Mouse (Mus musculus): Measurements from ENCODE around the gene Gm11127. TPM values are rescaled to one million over a fixed set of nuclear protein-coding genes. Genes with fewer than 3 reads are reported as not detected.
"Not testable (repeated sequence)": the region's sequence is repeated elsewhere in the genome, so short reads cannot be mapped to it uniquely, and the experiment has no call there.

The Gm11127 gene
- not detected in 2 replicates for polyA plus RNA-seq (2014; fragmentation: Nextera tagmentation; extraction: Ambion mirVana)

DNA sequence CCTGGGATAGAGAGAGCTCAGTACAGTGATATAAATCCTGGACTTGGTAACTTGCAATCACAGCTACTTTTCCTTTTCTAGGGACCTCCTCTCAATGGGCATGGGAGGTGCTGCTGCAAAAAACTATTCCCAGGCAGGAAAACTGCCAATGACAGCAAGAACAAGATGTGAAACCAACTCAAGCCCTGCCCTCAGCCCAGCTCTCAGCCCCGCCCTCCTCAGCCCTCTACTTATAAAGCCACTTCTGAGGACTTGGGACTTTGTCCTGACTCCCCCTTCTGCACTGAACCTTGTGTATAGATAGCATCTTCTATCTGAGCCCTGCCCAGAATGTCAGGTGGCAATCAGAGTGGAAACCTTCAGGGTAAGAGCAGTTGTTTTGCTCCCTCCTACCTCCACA is at the start of gene Gm11127:
Gene Gm11127, minus strand, starts transcription at position 10 of the 400 bp plus-strand sequence.
- H3K27ac ChIP-seq (ENCODE audit: low read depth, low read length); ATAC-seq (ENCODE audit: low FRiP score); H3K27me3 ChIP-seq (ENCODE audit: control insufficient read depth, insufficient read depth, low read length); H3K9ac ChIP-seq (ENCODE audit: low read depth, low read length); H3K36me3 ChIP-seq (ENCODE audit: control insufficient read depth, insufficient read depth, low read length); H3K4me1 ChIP-seq (replicated peaks; ENCODE audit: control insufficient read depth, insufficient read depth, low read length); DNase-seq (ENCODE audit: low spot score); H3K9me3 ChIP-seq (ENCODE audit: control insufficient read depth, low read length); H3K4me3 ChIP-seq (ENCODE audit: low read depth, low read length); H3K4me2 ChIP-seq (replicated peaks; ENCODE audit: low read depth, low read length): not testable (repeated sequence)
- 88% methylated on average over 1 of the region's 1 CpGs for WGBS

DNA sequence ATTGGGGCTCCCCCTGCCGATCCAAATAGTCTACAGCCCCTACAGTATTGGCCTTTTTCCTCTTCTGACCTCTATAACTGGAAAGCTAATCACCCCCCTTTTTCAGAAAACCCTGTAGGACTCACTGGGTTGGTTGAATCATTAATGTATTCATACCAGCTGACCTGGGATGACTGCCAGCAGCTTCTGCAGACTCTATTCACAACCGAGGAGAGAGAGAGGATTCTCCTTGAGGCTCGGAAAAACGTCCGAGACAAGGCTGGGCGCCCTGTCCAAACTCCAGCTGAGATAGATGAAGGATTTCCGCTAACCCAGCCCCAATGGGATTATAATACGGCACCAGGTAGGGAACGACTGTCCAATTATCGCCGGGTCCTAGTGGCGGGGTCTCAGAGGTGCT is 43.9 kb upstream of the Gm11127 start:
- not testable (repeated sequence) for H3K4me3 ChIP-seq (ENCODE audit: low read depth, low read length); H3K4me2 ChIP-seq (replicated peaks; ENCODE audit: low read depth, low read length); H3K36me3 ChIP-seq (ENCODE audit: control insufficient read depth, insufficient read depth, low read length); DNase-seq (ENCODE audit: low spot score); ATAC-seq (ENCODE audit: low FRiP score); H3K9me3 ChIP-seq (ENCODE audit: control insufficient read depth, low read length); H3K4me1 ChIP-seq (replicated peaks; ENCODE audit: control insufficient read depth, insufficient read depth, low read length); H3K27me3 ChIP-seq (ENCODE audit: control insufficient read depth, insufficient read depth, low read length); H3K9ac ChIP-seq (ENCODE audit: low read depth, low read length); H3K27ac ChIP-seq (ENCODE audit: low read depth, low read length)
- WGBS: 89% methylated on average over 11 of the region's 12 CpGs

DNA sequence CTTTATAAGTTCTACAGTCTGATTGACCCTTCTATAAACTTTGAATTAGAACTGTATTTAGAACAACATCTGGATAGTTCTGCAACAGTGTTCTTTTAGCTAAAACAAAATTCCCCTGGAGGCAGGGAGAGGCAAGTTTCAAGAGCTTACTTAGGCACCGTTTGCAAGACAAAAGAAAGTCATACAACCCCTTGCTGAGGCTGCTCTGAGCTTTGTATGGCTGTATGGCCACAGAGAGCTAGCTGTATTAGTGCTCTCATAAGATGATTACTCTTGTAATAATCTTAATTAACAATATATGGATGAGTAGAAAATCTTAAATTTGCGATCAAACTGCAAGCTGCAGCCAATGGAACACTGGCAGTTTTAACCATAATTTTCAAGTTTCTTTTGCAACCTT is 41.4 kb upstream of the Gm11127 start:
- not testable (repeated sequence) for H3K4me2 ChIP-seq (replicated peaks; ENCODE audit: low read depth, low read length); H3K27me3 ChIP-seq (ENCODE audit: control insufficient read depth, insufficient read depth, low read length); H3K36me3 ChIP-seq (ENCODE audit: control insufficient read depth, insufficient read depth, low read length); H3K9ac ChIP-seq (ENCODE audit: low read depth, low read length); H3K4me3 ChIP-seq (ENCODE audit: low read depth, low read length); ATAC-seq (ENCODE audit: low FRiP score); DNase-seq (ENCODE audit: low spot score); H3K4me1 ChIP-seq (replicated peaks; ENCODE audit: control insufficient read depth, insufficient read depth, low read length); H3K27ac ChIP-seq (ENCODE audit: low read depth, low read length); H3K9me3 ChIP-seq (ENCODE audit: control insufficient read depth, low read length)
- WGBS: 58% methylated on average over 2 of the region's 2 CpGs

DNA sequence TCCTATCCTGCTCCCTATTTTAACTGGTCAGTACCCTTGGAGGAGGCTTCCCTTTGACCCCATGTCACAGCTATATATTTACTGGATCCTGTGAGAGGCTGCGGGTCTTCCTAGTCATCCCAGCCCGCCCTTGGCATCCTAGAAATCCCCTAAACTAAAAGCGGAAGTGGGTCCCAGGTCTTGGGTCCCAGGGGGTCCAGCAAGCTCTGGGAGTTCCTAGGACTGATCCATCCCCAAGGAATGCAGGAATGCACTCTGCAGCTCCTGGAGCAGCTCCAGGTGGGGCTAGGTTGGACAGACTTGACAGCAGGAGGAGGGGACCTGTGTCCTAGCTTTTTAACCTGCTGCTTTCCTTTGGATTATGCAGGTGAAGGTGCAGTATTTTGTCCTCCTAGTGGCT is 35.8 kb upstream of the Gm11127 start:
- WGBS: 26% methylated on average over 3 of the region's 3 CpGs
- H3K27ac ChIP-seq (ENCODE audit: low read depth, low read length): no peak overlapping the region

DNA sequence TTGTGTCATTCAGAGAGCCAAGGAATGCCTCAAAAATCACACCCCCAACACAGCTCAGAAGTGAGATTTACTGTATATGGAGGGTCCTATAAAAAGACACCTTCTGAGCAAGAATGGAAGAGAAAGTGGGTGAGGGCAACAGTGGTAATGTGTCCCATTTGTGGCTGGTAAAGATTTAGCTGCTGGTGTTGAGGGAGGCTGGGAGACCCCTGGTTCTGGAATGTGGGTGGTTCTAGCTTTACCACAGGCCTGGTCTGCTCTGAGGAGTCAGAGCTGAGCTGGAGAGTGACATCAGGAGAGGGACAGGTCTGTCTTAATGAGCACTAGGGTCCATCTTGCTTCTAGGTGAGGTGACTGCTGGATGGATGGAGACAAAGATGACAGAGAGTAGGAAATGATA is 34.3 kb upstream of the Gm11127 start:
- not testable (repeated sequence) for H3K27me3 ChIP-seq (ENCODE audit: control insufficient read depth, insufficient read depth, low read length); H3K27ac ChIP-seq (ENCODE audit: low read depth, low read length); ATAC-seq (ENCODE audit: low FRiP score); H3K9me3 ChIP-seq (ENCODE audit: control insufficient read depth, low read length); H3K4me3 ChIP-seq (ENCODE audit: low read depth, low read length); H3K4me1 ChIP-seq (replicated peaks; ENCODE audit: control insufficient read depth, insufficient read depth, low read length); H3K9ac ChIP-seq (ENCODE audit: low read depth, low read length); H3K36me3 ChIP-seq (ENCODE audit: control insufficient read depth, insufficient read depth, low read length); DNase-seq (ENCODE audit: low spot score); H3K4me2 ChIP-seq (replicated peaks; ENCODE audit: low read depth, low read length)

More for the DNA sequence above, 35.8 kb upstream of the Gm11127 start:
- ATAC-seq (ENCODE audit: low FRiP score) (no peak), DNase-seq (ENCODE audit: low spot score) (no peak)
- Histone ChIP-seq H3K4me1 (replicated peaks; ENCODE audit: control insufficient read depth, insufficient read depth, low read length) (no peaks in the 10 kb centered on the region), H3K4me2 (replicated peaks; ENCODE audit: low read depth, low read length) (no peak overlapping the region), H3K36me3 (ENCODE audit: control insufficient read depth, insufficient read depth, low read length) (no peaks in the 10 kb centered on the region), H3K9me3 (ENCODE audit: control insufficient read depth, low read length) (no peaks in the 10 kb centered on the region), H3K4me3 (ENCODE audit: low read depth, low read length) (no peak overlapping the region), H3K9ac (ENCODE audit: low read depth, low read length) (no peak overlapping the region), H3K27me3 (ENCODE audit: control insufficient read depth, insufficient read depth, low read length) (no peaks in the 10 kb centered on the region)

DNA sequence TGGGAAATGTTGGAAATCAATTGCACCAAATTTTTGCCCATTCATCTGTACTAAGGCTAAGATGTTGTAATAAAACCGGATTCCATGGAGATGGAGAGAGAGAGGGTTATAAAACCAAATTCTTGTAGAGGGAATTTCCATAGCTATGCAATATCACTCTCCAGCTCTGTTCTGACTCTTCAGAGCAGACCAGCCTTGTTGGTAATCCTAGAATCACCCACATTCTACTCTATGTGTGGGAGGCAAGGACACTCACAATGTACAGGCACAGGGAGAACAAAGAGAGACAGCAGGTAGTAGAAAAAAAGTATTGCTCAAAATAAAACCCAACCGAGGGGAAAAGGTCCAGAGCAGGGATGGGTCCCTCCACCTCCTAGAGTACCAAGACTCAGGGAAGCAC is 33.8 kb upstream of the Gm11127 start:
- not testable (repeated sequence) for H3K36me3 ChIP-seq (ENCODE audit: control insufficient read depth, insufficient read depth, low read length); H3K9me3 ChIP-seq (ENCODE audit: control insufficient read depth, low read length); H3K9ac ChIP-seq (ENCODE audit: low read depth, low read length); H3K27me3 ChIP-seq (ENCODE audit: control insufficient read depth, insufficient read depth, low read length); H3K4me1 ChIP-seq (replicated peaks; ENCODE audit: control insufficient read depth, insufficient read depth, low read length); DNase-seq (ENCODE audit: low spot score); H3K4me2 ChIP-seq (replicated peaks; ENCODE audit: low read depth, low read length); H3K4me3 ChIP-seq (ENCODE audit: low read depth, low read length); H3K27ac ChIP-seq (ENCODE audit: low read depth, low read length); ATAC-seq (ENCODE audit: low FRiP score)
- WGBS: no CpG with 5 or more reads among the region's 2 CpGs

DNA sequence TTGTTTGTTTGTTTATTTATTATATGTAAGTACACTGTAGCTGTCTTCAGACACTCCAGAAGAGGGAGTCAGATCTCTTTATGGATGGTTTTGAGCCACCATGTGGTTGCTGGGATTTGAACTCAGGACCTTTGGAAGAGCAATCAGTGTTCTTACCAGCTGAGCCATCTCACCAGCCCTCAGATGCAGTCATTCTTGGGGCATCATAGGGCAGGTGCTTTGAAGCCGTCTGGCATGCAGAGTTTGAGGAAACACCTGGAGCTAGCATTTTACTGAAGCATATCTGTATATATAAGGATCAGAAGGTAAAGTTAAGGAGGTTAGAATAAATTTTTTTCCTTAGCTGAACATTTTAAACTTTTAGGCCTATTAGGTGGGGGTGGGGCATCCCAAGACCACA is 27.8 kb upstream of the Gm11127 start:
- DNase-seq (ENCODE audit: low spot score); H3K36me3 ChIP-seq (ENCODE audit: control insufficient read depth, insufficient read depth, low read length); H3K9ac ChIP-seq (ENCODE audit: low read depth, low read length); H3K4me3 ChIP-seq (ENCODE audit: low read depth, low read length); H3K9me3 ChIP-seq (ENCODE audit: control insufficient read depth, low read length); H3K4me2 ChIP-seq (replicated peaks; ENCODE audit: low read depth, low read length); H3K27me3 ChIP-seq (ENCODE audit: control insufficient read depth, insufficient read depth, low read length); ATAC-seq (ENCODE audit: low FRiP score); H3K4me1 ChIP-seq (replicated peaks; ENCODE audit: control insufficient read depth, insufficient read depth, low read length); H3K27ac ChIP-seq (ENCODE audit: low read depth, low read length): not testable (repeated sequence)
- WGBS: 70% methylated on average over 1 of the region's 1 CpGs

DNA sequence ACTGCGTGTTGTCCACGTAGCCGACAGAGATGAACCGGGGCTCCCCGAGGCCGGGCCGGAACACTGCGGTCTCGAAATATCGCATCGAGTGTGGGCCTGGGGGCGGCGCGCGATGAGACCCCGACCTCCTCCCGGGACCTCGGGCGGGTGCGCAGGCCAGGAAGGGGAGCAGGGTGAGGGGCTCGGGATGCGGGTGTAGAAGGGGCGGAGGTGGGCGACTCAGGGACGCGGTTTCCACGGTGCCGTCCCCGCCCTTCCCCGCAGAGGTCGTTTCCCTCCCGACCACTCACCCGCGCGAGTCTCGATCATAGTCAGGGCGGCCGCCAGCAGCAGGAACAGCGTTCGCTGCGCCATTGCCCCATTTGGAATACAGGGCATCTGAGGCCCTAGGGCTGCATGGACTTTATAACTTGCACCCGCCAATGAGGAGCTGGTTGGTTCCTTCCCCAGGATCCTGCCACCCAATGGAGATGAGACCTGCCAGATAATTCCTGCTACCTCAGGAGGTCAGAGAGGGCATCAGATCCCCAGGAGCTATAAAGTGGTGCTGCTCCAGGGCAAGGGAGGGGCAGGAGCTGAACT is 25.8 kb upstream of the Gm11127 start:
- peak; percentile 64 for DNase-seq (ENCODE audit: low spot score)
- WGBS: 0% methylated on average over 31 of the region's 42 CpGs
- H3K27ac ChIP-seq (ENCODE audit: low read depth, low read length): no peak overlapping the region

DNA sequence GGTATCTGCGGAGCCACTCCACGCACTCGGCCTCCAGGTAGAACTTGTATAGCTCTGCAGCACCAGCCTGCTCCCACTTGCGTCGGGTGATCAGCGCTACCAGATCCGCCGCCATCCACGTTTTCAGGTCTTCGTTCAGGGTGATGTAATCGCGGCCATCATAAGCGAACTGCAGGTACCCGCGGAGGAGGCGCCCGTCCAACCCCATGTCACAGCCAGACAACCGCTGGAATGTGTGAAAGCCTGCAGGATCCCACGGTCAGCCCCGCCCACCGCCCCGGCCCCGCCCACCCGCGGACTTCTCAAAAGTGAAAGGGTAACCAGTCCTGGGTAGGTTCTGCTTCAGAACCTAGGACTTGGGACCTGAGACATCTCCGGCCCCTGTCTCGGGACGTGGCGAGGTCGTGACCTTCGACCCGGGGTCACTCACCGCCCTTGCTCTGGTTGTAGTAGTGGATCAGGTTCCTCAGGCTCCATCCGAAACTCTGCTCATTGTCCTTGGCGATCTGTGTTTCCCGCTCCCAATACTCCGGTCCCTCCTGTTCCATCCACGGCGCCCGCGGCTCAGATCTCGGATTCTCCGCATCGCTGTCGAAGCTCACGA is 25.2 kb upstream of the Gm11127 start:
- peak overlapping the region; percentile 98 for H3K4me2 ChIP-seq (replicated peaks; ENCODE audit: low read depth, low read length)
- peak overlapping the region; percentile 51 for H3K9ac ChIP-seq (ENCODE audit: low read depth, low read length)
- no peak overlapping the region for H3K27ac ChIP-seq (ENCODE audit: low read depth, low read length)
- under 1% methylated on average over 46 of the region's 46 CpGs for WGBS
- H3K4me1 ChIP-seq (replicated peaks; ENCODE audit: control insufficient read depth, insufficient read depth, low read length): no peaks in the 10 kb centered on the region
- peak; percentile 85 for ATAC-seq (ENCODE audit: low FRiP score)
- H3K4me3 ChIP-seq (ENCODE audit: low read depth, low read length): peak overlapping the region; percentile 47
- H3K9me3 ChIP-seq (ENCODE audit: control insufficient read depth, low read length): no peaks in the 10 kb centered on the region
- no peak for DNase-seq (ENCODE audit: low spot score)
- 0 out of 2 replicates have a peak, but pooled peaks cover 2% of the 10 kb centered on the region for H3K27me3 ChIP-seq (ENCODE audit: control insufficient read depth, insufficient read depth, low read length)
- no peaks in the 10 kb centered on the region for H3K36me3 ChIP-seq (ENCODE audit: control insufficient read depth, insufficient read depth, low read length)

More for the DNA sequence above, 25.8 kb upstream of the Gm11127 start:
- Histone ChIP-seq H3K9ac (ENCODE audit: low read depth, low read length) (peak overlapping the region; percentile 51), H3K4me2 (replicated peaks; ENCODE audit: low read depth, low read length) (peak overlapping the region; percentile 98), H3K4me1 (replicated peaks; ENCODE audit: control insufficient read depth, insufficient read depth, low read length) (no peaks in the 10 kb centered on the region), H3K9me3 (ENCODE audit: control insufficient read depth, low read length) (no peaks in the 10 kb centered on the region), H3K36me3 (ENCODE audit: control insufficient read depth, insufficient read depth, low read length) (no peaks in the 10 kb centered on the region), H3K4me3 (ENCODE audit: low read depth, low read length) (peak overlapping the region; percentile 47), H3K27me3 (ENCODE audit: control insufficient read depth, insufficient read depth, low read length) (0 out of 2 replicates have a peak, but pooled peaks cover 2% of the 10 kb centered on the region)
- peak; percentile 77 for ATAC-seq (ENCODE audit: low FRiP score)
